Mouse (Mus musculus): ENCODE results near the gene Mlx.
"Not testable (repeated sequence)": the region's sequence is repeated elsewhere in the genome, so short reads cannot be mapped to it uniquely, and the experiment has no call there.

The Mlx gene

DNA sequence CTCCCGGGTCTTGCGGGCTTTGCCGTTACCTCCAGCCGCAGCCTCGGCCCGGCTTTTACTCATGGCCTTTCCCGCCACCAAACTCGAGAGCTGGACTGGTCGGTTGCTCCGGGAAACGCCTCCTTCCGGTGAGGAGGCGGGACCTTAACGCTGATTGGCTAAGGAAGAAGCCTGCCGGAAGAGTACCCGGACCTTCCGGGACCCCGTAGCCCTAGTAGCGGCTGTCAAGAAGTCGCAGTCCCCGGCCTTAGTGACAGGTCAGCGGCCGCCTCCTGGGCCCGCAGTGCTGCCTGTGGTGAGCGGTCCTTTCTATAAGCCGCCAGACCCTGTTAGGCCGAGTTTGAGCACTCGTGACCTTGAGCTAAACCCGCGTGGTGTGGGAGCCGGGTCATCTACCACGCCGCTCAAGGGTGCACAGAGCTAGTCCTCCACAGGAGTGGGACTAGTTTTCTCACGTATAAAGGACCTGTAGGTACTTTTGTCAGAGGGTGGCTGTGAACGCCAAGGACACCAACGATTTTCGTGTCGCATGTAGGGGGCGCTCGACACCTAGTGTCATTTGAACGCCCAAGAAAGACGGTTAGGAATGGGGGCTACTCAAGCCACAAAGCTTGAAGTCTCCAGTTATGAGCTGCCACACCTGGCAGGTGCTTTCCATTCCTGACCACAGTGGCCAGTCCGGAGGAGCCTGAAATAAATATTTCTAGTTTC is 8.4 kb downstream of the Mlx start, which contains the start of gene Psmc3ip:
Gene Psmc3ip (minus strand): TSS at position 123 of the 711 bp plus-strand sequence.
- peak; percentile 92 for DNase-seq (ENCODE audit: low read depth, low spot score)

DNA sequence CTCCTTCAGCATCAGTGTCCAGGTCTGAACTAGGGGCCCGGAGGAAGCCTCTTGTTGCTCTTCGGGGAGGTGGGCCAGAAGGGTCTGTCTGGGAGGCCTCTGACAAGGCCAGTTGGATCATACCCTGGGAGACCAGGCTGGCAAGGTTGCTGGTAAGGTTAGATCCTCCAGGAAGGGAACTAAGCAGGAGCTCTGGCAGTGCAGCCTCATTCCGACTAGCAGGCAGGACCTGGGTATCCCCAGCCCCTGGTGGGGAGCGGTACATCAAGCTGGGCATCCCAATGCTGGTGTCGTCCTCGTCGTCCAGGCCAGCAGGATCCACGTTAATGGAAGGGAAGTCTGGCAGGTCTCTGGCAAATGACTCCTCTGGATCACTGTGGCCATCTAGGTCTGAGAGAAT is 11.2 kb downstream of the Mlx start:
- no peak for DNase-seq (ENCODE audit: low read depth, low spot score)

DNA sequence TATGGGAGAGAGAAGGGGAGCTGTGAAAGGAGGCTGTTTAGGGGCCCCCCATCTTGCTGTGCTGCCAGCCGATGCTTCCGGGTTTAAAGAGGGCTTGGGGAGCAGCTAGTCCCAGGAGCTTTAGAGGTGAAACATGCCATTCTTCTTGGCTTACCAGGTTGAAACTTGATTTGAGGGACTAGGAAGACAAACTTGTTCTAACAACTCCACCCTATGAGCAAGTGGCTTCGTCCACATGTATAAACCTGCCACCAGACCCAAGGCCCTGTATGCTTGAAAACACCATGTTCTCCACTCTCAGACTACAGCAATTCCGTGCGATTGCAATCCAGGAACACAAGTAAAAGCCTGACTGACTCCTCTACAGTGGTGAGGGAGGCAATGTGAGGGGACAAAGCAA is 15.9 kb downstream of the Mlx start:
- DNase-seq (ENCODE audit: low read depth, low spot score), result no peak

DNA sequence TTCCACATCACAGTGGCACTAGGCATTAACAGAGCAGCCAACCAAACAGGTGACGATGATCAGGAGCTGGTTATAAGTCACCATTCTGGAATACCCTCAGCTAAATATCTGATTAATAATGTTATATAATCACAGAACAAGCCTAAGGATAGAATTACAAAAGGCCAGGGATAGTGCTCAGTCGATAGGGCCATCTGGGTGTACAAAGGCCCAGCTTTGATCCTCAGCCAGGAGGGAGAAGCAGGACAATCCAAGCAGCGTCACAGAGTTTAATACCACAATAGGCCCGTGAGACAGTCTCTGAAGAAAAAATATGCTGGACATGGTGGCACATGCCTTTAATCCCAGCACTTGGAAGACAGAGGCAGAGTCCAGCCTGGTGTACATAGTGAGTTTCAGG is 22.3 kb downstream of the Mlx start:
- no peak for DNase-seq (ENCODE audit: low read depth, low spot score)

DNA sequence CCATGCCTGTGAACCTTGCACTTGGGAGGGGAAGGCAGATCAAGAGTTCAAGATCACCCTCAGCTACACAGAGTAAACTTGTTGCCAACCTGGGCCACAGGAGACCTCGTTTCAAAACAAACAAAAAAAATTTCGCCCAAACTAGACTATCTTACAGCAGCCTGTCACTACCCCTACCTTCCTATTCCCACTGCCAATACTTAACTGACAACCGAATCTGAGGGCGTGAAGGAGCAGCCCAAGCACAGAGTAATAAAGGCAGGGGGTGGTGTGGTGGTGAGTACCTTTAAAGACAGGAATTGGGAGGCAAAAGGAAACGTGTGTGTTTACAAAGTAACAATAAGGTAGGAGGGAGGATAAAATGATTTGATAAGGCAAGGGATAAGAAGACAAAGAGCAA is 23.6 kb downstream of the Mlx start:
- DNase-seq (ENCODE audit: low read depth, low spot score), result no peak

DNA sequence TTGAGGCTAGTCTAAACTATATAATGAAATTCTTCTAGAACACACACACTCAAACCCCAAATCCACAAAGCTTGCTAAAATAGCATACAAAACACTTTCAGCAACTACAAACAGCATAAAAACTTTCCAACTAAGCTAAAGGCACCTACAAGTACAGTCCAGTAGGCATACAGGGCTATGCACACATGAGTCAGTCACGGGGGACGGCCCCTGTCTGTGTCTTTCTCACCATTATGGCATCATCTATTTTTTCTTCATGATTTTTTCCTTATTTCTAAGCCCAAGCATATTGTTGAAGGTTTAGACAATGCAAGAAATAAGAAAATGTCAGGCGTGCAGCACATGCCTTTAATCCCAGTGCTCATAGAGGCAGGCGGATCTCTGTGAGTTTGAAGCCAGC is 24.1 kb downstream of the Mlx start:
- DNase-seq (ENCODE audit: low read depth, low spot score), result no peak

DNA sequence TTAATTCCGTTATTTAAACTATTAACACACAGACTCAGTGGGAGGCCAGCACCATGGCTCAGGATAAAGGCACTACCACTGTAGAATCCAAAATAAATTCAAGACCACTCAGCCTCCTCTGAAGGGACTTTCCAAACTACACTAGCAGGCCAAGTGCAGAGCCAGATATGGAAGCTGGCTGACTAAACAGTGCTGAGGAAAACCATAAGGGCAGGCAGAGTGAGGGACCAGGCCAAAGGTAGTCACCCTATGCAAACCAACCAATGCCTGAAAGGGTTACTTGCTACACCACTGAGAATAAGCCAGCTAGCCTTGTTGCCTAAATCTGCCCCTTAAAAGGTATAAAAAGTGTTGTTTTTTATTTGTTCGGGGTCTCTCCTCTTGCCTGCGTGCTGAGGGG is 25.1 kb downstream of the Mlx start:
- no peak for DNase-seq (ENCODE audit: low read depth, low spot score)

DNA sequence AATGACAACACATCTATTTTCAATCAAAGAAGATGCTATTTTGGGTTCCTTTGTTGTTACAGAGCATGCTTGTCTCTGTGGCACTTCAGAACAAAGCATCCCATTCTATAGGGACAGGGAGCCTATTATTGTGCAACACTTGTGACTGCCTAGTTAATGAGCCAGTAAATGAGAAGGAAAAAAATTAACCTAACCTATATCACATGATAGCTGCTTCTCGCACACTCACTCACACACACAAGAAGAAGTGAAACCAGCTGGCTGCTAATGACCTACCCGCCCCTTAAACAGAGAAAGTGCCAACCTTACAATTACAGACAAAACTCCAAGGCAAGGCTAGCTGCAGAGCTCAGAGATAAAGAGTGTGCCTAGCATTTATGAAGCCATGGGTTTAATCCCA is 28.5 kb downstream of the Mlx start:
- DNase-seq (ENCODE audit: low read depth, low spot score), result no peak

DNA sequence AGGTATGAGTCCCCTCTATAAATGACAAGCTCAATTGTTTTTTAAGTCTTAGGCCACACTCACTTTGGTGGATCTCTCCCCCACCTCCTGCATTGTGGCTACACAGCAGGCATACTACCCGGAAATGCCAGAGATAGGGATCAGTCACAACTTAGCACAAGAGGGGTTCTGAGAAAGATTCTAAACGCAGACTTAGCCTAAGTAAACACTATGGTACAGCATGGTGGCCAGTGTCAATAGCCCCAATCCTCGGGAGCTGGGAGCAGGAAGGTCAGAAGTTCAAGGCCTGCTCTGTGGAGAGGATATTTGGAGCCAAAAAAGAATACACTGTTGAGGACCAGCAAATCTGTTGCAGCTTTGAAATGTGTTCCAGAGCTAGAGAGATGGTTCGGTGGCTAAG is 31.0 kb downstream of the Mlx start:
- DNase-seq (ENCODE audit: low read depth, low spot score), result peak; percentile 29

DNA sequence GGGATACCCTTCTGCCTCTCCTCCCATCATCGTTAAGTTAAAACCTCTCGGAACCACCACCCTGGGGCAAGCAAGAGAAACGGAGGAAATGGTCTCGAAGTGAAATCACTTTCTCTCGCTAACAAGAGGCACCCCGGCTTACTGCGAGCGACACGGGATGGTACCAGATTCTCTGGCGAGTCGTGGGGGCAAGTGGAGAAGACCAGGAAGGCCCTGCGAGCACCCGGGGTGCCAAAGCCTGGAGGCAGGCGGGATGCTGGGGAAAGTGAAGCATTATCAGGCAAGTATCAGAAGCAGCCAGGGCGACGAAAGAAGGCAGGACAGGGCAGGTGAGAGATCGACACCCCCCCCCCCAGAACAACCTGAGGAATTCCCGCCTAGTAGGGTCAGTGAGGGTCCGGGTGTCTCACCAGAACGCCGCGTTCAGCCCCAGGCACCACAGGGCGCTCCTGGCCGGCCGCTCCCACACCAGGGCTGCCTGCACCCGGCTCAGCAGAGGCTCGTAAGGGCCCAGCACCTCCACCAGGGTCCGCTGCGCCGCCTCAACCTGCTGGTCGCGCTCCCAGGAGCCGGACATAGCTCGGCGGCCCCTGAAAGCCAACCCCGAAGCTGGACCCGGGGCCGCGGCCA is 32.2 kb downstream of the Mlx start:
- no peak for DNase-seq (ENCODE audit: low read depth, low spot score)

DNA sequence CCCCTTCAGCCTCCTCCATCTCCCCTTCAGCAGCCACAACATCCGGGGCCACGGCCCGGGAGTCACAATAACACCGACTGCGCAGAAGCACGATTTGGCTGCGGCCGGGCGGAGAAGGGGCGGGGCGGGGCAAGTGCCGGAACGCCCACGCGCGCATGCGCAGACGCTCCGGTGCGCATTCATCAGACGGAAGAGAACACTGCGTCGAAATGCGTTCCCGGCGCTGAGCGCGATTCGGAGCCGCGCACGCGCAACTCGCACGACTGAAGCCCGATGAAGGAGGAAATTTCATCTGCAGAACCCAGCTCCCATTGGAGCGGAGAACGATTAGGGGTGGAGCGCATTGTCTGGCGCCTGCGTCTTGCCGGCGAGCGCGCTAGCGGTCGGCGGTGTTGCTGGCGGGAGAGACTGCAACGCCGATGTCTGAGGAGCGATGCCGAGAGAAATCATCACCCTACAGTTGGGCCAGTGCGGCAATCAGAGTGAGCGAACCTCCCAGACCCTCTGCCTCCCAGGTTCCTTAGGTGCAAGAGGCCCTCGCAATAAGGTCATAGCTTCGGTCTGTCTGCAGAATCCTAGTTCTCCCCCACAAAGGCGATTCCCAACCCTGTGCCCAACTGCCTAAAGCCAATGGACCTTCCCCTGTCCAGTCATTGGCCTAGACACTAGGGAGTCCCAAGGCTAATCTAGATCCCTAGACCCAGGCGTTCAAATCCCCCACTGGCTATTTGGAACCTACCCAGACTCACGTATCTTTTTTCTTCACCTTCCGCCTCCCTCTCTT is 32.9 kb downstream of the Mlx start, which contains the start of the genes Retreg3 and Tubg1:
Gene Retreg3 (minus strand): TSS at position 133 of the 784 bp plus-strand sequence.
Gene Tubg1 (plus strand): TSS at position 178 of the 784 bp plus-strand sequence.
- peak; percentile 100 for DNase-seq (ENCODE audit: low read depth, low spot score)

DNA sequence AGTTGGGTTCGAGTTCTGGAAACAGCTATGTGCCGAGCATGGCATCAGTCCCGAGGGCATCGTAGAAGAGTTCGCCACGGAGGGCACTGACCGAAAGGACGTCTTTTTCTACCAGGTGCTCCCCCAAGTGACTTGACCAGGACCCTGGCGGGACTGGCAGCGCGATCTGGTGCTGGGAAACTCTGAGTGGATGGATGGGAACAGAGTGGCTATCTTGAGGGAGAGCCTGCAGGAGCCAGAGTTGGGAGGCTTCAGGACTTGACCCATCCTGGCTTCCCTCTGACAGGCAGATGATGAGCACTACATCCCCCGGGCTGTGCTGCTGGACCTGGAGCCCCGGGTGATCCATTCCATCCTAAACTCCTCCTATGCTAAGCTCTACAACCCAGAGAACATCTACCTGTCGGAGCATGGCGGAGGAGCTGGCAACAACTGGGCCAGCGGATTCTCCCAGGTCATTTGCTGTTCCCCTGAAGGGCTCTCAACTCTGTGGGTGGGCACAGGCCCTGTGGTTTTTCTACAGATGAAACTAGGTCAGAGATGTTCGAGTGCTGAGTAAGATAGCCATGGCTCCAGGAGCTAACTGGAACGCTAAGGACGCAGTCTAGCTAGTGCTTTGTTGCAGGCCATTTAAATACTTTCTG is 33.6 kb downstream of the Mlx start:
- DNase-seq (ENCODE audit: low read depth, low spot score), result no peak

DNA sequence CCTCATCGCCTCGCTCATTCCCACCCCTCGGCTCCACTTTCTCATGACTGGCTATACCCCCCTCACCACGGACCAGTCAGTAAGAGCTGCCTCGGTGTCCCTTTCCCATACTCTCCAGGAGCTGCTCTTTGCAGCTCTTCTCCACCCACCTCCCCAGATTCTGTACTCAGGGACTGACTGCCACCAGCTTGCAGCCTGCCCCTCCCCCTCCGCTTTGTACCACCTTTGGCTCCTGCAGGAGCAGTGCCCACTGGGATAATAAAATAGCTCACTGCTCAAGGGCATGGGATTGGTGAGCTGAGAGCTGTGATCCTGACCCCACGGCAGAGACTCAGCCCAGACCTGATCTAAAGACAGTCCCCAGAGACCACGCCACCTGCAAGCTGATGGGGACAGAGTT is 37.4 kb downstream of the Mlx start:
- not testable (repeated sequence) for DNase-seq (ENCODE audit: low read depth, low spot score)

DNA sequence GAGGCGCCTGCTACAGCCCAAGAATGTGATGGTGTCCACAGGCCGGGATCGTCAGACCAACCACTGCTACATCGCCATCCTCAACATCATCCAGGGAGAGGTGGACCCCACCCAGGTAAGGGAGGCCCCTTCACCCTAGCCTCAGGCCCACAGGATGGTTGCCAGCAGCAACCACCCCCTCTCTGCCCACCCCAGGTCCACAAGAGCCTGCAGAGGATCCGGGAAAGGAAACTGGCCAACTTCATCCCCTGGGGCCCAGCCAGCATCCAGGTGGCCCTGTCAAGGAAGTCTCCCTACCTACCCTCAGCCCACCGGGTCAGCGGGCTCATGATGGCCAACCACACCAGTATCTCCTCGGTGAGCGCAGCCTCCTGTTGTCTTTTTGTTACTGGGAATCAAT is 37.9 kb downstream of the Mlx start:
- DNase-seq (ENCODE audit: low read depth, low spot score), result not testable (repeated sequence)

DNA sequence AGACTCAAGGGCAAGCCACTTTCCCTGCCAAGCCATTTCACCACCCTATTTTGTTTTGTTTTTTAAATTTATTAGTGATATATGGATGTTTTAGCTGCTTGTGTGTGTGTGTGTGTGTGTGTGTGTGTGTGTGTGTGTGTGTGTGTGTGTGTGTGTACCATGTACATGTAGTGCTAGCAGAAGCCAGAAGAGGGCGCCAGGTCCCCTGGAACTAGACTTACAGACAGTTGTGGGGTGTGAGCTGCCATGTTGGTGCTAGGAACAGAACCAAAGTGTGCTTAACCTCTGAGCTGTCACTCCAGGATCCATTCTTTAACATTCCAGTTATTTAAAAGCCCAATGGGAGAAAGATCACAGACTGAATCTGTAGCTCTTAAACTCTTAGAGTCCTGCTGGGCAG is 40.0 kb downstream of the Mlx start:
- DNase-seq (ENCODE audit: low read depth, low spot score), result peak; percentile 36

DNA sequence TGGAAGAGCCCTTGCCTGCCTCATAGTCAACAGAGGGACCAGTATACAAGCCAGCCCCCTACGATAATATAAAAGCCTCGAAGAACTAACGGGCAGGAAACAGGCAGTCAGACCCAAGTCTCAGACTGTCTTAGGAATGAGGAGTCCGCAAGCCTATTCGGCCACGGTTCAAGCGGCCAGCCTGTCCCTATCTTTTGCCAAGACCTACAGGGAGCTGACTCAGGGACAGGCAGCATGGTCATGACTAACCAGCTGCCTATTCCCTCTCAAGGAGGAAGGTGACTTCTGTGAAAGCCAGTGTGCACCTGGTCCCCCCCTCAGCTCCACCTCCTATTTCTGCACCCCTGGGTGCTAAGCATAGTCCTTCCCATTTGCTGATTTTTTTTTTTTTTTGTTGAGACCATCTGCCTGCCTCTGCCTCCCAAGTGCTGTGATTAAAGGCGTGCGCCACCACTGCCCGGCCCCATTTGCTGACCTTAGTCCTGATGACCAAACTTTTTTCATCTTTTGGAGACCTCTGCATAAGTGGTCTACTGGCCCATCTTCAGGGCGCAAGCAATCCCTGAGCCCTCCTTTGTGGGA is 42.0 kb downstream of the Mlx start:
- DNase-seq (ENCODE audit: low read depth, low spot score), result no peak

DNA sequence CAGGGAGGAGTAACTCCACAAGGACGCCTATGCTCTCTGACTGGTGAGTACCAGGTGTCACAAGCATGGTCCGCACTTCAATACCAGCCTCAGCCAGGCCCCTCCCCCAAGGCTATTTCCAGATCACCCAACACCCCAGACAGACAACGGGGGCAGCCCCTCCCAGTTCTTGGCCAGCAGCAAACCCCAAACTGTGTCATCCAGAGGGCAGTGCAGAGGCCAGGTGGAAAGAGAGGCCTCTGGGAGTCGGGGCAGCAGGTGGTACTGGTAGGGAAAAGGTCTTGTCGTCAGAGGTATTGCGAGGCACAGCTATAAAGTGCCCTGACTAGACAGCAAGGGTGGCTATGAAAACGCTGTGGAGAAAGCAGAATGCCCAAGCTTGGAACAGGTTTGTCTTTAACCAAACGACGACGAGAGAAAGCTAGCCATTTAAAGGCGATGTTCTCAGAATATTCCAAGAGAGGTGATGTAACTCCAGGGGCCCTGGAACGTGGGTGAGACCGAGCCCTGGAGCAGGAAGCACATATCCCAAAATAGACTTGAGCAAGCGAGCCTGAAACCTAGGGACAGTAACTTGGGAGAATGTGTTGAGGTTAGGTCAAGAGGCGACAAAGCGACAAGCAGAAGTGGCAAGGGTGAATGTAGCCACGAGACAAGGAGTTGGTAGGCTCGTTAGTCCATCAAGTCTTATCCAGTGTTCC is 43.1 kb downstream of the Mlx start:
- DNase-seq (ENCODE audit: low read depth, low spot score), result no peak

DNA sequence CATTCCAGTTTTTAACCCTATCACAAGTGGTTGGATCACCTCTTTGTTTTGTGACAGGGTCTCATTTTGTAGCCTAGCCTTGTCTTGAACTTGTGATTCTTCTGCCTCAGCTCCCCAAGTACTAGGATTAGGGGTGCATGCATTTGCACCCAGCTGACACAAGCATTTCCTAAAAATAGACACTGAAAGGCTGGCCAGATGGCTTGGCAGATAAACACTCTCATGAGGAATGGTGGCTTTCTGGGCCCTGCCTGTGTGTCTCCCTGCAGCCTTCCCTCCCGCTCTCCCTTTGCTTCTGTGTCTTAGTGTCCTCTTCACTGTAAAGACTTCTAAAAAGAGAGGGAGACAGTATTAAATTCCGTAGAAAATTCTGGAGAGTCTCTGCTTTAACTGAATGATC is 44.1 kb downstream of the Mlx start:
- DNase-seq (ENCODE audit: low read depth, low spot score), result no peak

DNA sequence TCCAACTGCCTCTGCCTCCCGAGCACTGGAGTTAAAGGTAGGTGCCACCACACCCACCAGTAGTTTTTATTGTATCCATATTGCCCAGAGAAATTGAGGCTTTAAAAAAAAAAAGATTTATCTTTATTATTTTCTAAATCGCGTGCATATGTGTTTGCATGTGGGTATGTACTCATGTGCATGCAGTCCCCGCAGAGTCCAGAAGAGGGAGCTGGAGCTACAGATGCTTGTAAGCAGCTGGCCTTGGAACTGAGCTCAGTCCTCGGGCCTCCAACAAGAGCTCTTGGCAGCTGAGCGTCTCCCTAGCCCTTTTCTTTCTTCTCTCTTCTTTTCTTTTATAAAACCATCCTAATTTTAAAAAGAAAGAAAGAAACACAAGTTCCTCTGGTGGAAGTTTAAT is 44.6 kb downstream of the Mlx start:
- peak; percentile 51 for DNase-seq (ENCODE audit: low read depth, low spot score)

DNA sequence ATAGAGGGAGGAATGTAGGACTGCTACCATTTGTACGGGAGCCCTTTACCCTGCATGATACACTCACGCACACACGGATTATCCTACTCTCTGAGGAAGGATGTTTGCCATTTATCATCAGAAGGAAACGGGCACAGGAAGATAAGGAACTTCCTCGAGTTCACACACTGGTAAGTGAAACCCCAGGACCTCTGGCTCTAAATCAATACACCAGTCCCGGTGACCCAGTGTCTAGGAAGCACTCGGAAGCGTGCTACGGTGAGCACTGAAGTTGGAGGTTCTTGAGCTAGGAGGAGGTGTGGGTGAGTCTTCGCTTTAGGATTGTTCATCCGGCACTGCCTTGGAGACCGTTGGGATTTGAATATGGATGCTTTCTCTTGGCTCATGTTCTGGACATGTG is 46.0 kb downstream of the Mlx start:
- no peak for DNase-seq (ENCODE audit: low read depth, low spot score)

DNA sequence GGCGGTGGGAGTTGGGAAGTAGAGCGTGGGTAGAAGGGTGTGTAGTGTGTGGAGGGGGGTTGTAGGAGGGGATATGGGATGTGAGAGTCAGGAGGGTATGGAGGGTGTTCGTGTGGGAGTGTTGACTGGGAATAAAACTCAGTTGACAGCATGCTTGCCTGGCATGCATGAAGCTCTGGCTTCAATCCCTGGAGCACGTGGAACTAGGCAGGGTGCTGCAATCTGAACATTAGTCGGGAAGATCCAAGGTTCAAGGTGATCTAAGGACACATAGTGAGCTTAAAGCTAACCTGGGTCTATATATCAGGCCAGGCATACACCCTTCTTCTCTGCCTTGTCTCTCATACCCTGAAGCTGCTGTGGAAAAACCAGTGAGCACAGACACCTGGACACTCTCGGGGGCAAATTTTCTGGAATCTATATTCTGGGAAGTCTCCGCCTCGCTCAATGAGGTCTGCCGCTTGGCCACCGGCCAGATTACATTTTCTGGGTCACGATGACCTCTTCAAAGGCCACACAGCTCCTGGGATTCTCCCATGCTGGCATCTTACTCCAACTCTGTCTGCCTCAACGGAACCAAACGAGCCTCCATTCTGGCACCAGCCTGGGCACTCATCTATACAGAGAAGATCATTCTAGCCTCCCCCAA is 47.3 kb downstream of the Mlx start:
- DNase-seq (ENCODE audit: low read depth, low spot score), result no peak

Data from CD4-positive, CD25-positive, alpha-beta regulatory T cell, adult 2 months (primary cell).